Mouse (Mus musculus) layer of hippocampus, adult 8-10 months (tissue): ENCODE measurements around the gene Cpb1. TPM values are rescaled to one million over a fixed set of nuclear protein-coding genes. Genes with fewer than 3 reads are reported as not detected.

Source experiments
- DNase-seq, 2 experiments: peaks; one replicate each; pipeline ENCODE4 v3.0.0; 2022; ENCODE audit warnings: low spot score in 2 of 2
- total RNA-seq, 4 experiments: library from RNA; stranded (reverse); gene quantifications; 2 replicates each; pipeline ENCODE4 v1.2.4; 2022

The Cpb1 gene
- under 1 TPM in 2 of 4 experiments, not detected in 2; 0.18 to 0.45 TPM for total RNA-seq

GRCm38 (mm10) chr3:20275633-20276032 is at the start of gene Cpb1:
Cpb1 (minus strand) TSS chr3:20275733.
- no peak for DNase-seq

- no peak for DNase-seq
These were observed 41.7 kb upstream of the Cpb1 start for GRCm38 (mm10) chr3:20317233-20317632.

DNA sequence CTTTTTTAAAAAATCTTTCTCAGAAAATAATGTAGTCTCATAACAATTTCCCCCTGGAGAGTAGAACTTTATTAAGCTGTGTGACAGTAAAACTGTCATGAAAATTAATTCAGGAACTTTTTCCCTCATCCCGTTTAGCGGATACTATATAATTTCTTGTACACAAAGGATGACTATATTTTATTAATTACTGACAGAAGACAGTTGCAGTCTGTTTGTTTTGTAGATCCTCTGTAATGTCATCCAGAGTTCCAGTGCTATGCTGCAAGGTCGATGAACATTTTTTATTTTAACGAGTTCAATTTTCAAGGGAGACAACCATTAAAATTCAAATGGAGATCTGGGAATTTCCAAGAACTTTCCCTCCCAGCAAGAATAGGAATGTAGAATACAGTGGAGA is 33.6 kb upstream of the Cpb1 start:
- DNase-seq = no peak

DNA sequence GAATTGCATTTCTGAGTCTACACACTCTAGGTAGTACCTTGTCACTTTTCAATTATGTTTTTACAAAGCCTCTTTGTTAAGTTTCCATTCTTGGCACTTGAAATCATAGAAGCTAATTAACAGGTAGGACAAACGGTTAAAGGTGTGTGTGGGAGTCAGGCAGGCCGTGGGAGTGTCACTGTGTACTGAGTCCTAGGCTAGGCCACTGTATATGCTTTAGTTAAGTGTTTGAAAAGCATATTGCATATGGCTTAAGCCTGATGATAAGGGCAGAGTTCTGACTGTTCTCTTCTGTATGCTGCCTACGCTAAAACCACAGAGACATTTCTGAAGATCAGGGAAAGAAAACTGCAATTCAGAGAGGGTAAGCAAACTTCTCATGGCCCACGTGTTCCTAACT is 31.7 kb upstream of the Cpb1 start:
- DNase-seq = no peak

DNA sequence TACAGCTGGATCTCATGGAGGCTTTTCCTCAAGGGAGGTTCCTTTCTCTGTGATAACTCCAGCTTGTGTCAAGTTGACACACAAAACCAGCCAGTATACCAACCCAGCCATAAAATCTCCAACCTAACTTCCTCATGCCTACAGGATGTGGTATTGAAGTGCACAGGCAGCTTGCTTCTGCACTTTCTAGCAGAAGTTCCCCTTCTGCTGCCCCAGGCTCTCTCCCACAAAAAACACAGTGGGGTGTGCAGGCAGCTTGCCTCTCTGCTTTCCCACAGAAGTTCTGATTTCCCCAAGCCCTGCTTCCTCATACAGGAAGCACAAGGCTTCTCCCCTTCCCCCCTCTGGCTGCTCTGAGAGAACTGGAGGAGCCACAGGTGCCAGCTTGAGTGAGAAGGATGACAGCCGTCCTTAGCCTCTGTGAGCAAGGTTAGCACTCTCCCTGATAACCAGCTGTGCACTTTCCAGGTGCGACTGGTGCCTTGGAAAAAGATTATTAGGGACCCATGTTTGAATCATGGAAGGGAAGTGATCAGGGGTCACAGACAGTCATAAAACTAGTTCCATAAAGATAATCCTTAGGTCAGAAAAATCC is 29.3 kb upstream of the Cpb1 start:
- DNase-seq = no peak

- DNase-seq = no peak
These were observed 20.0 kb upstream of the Cpb1 start for GRCm38 (mm10) chr3:20295546-20295945.

DNA sequence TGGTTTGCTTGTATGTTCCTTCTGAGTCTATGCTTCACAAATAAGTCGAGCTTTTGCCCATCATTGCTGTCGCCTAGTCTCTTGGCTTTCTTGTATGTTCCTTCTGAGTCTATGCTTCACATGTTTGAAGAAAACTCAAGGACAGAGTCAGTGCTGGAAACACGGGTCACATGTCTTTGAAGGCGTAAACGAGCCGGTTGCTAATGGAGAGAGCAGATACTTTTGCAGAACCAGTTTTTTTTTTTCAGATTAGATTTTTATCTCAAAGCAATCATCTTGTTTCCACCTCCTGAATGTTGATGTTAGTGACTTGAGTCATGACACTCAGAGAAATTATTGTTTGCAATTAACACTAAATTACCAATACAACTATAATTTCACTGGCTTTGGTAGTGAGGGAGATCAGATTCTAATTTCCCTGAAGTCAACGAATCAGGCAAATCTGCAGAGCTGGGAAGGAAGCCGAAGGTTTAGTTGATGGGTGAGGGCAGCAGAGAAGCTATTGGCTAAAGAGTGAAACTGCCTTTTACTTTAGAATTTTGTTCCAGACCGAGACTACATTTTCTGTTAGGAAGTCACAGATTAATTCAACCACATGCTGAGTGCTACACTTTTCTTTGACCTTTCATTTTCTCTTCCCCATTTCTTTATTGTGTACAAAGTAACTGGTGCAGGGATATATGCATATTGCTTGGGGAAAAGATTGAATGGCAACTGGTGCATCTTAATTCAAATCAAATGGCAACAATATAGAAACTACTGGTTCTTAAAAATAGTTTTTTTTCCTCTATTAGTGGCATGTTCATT is 19.2 kb upstream of the Cpb1 start:
- no peak for DNase-seq

DNA sequence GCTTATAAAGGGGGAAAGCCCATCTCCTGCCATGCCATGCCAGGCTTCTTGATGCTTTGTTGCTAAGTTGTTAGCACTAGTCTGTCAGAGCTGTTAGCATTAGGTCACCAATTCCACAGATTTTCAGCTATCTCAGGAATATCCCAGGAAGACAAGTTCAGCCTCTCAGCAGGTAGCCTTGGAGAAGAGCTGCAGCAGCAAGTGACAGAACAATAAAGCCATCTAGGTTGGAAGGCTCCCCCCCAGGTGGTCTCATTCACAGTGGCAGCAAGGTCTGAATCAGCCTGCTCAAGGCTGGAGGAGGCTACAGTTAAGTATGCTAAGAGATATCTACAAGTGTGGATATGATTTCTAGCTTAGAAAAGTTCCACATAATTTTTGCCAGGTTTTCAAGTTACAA is 15.8 kb upstream of the Cpb1 start:
- no peak for DNase-seq

- no peak for DNase-seq
These were observed 13.2 kb upstream of the Cpb1 start for GRCm38 (mm10) chr3:20288761-20289160.

GRCm38 (mm10) chr3:20281796-20282195 is 6.3 kb upstream of the Cpb1 start:
- DNase-seq = no peak

DNA sequence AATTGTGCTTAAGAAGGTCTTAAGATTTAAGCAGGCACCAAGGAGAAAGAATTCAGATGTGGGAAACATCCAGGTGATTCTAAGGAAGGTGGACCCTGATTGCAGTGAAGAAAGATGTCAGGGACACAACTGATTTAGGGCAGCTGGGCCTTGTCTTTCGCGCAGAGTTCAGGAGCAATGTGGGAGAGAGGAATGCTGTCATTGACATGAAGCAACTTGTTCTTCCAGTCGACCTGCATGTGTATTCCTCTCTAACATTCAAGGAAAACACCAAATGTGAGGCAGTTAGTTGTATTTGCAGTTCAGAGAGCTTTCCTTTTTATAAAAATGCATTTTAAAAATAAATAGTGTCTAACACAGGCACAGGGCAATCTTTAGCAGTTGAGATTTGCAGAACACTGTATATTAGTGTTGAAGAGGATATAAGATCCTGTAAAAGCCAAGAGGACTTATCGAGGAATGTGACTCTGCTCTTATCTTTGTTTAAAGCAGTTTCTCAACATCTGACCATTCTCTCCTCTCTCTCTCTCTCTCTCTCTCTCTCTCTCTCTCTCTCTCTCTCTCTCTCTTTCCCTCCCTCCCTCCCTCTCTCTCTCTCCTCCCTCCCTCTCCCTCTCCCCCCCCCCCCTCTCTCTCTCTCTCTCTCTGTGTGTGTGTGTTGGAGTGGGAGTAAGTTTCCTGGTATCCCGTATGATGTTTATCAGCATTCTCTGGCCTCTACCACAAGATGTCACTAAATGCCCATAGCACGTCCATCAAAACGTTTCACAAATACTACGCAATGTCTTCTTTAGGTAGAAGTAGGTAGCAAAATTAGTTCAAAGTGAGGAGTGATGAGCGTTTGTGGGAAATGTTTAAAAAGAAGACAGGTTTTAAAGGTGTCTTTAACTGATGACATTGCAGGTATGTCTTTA is 20.7 kb downstream of the Cpb1 start:
- DNase-seq = no peak

DNA sequence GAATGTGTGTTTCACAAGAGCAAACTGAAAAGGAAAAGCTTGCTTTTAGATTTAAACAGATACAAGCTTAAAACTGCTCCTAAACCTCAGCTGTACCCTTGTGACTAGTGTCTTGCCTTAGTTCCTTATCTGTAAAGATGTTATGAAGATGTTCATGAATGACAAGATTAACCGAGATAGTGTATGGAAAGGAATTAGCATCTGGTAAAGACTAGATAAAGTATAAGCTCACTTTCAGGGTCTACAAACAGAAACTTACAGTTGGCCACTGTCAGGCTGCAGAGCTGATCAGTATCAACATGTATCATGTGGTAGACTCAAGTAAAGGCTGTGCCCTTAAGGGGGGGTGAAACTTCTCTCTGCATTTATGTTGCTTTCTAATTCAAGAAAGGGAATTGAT is 31.6 kb downstream of the Cpb1 start:
- DNase-seq = no peak

DNA sequence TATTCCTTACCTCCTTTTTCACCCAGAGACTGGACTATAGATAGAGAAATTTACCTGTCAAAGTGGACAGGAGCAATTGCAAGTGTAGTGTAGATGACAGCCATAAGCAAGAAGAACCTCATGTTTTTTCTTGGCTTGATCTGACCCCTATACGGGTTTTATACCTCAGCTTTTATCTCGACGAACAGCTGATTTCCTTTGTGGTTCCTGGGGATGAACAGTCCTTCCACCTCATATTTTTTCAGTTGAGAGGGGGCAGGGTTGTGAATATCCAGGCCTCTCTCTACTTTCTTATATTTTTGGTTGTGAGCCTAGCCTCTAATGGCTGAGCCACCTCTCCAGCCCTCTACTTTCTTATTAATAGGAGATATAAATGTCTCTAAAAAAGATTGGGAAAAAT is 33.5 kb downstream of the Cpb1 start, which contains the start of gene Cpa3:
Gene Cpa3 (minus strand): TSS at position 132 of the 400 bp plus-strand sequence.
- DNase-seq = no peak

DNA sequence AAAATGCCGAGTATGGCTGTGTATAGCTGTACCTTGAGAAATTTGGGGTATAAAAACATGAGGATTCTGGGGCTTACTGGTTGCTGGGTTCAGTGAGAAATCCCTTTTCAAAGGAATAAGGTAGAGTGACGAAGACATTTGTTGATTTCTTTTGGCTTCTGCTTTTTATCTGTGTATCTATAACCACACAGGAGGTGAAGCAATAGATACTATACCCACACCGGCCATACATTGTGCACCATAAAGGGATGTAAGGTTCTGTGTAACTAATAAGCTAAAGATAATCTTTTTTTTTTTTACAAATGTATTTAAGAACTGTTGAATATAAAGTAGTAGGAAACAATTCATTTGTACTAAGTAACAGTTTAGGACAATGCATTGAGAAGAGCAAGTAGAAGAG is 35.8 kb downstream of the Cpb1 start:
- no peak for DNase-seq

- no peak for DNase-seq
These were observed 38.6 kb downstream of the Cpb1 start for GRCm38 (mm10) chr3:20236965-20237364.

GRCm38 (mm10) chr3:20229027-20229426 is 46.5 kb downstream of the Cpb1 start:
- no peak for DNase-seq

GRCm38 (mm10) chr3:20225429-20225828 is 50.1 kb downstream of the Cpb1 start:
- no peak for DNase-seq

- no peak for DNase-seq
These were observed 52.4 kb downstream of the Cpb1 start for GRCm38 (mm10) chr3:20222926-20223698.

GRCm38 (mm10) chr3:20222136-20222535 is 53.4 kb downstream of the Cpb1 start:
- no peak for DNase-seq

DNA sequence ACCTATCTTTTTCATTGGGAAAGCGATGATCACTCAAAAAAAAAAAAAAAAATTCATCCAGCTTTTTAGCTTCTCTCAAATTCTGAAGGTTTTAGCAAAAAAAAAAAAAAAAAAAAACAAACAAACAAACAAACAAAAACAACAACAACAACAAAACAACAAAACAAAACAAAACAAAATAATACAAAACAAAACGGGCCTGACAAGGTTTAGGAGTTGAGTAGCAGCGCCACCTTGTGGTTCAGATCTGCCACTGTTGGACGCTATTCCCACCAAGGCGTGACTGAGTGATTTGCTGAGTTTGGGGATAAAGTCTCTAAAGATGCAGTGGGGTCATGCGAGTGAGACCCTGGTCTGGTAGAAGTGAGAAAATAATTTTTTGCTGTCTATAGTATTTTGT is 76.7 kb downstream of the Cpb1 start:
- peak; percentile 15 to 57 for DNase-seq
